Mouse (Mus musculus) ES-Bruce4 (cell line): Measurements from ENCODE around the gene Otop2. TPM values are rescaled to one million over a fixed set of nuclear protein-coding genes. Genes with fewer than 3 reads are reported as not detected.
A peak's percentile ranks its signal among the peaks of the same experiment; 100 is the strongest.

ENCODE experiments used
- H3K27ac ChIP-seq: 2 replicates; pipeline ENCODE4 v1.5.1; 2012; ENCODE audit warnings: low read length, inconsistent platforms; ENCODE audit not compliant: insufficient read depth
- H3K27me3 ChIP-seq: 2 replicates; pipeline ENCODE4 v1.6.1; 2012; ENCODE audit warnings: mild to moderate bottlenecking, low read length, inconsistent platforms; ENCODE audit not compliant: control insufficient read depth, poor library complexity, insufficient read depth, severe bottlenecking
- H3K36me3 ChIP-seq: 2 replicates; pipeline ENCODE4 v1.6.1; 2012; ENCODE audit warnings: inconsistent platforms, mild to moderate bottlenecking, low read length, moderate library complexity; ENCODE audit not compliant: control insufficient read depth, poor library complexity, insufficient read depth, severe bottlenecking
- H3K4me1 ChIP-seq: one replicate; pipeline ENCODE4 v1.8.1; 2011; ENCODE audit warnings: low read length; ENCODE audit not compliant: control insufficient read depth, insufficient read depth
- H3K4me3 ChIP-seq: 2 replicates; pipeline ENCODE4 v1.5.1; 2011; ENCODE audit warnings: low read depth, mild to moderate bottlenecking, low read length
- H3K9ac ChIP-seq: 2 replicates; pipeline ENCODE4 v1.6.1; 2012; ENCODE audit warnings: low read depth, mild to moderate bottlenecking, inconsistent platforms; ENCODE audit not compliant: poor library complexity, severe bottlenecking
- H3K9me3 ChIP-seq: replicated peaks from 2 replicates; pipeline ENCODE4 v1.6.1; 2012; ENCODE audit warnings: mild to moderate bottlenecking, low read length, inconsistent platforms; ENCODE audit not compliant: control insufficient read depth, poor library complexity, insufficient read depth, severe bottlenecking
- CTCF ChIP-seq: IDR thresholded peaks from one replicate; pipeline ENCODE4 v1.8.1; 2011; ENCODE audit warnings: low read depth, low read length
- EP300 ChIP-seq: IDR thresholded peaks from 2 replicates; pipeline ENCODE4 v1.6.1; 2011; ENCODE audit warnings: low read depth, low read length; ENCODE audit not compliant: insufficient read depth
- POLR2A ChIP-seq: IDR thresholded peaks from one replicate; pipeline ENCODE4 v1.8.1; 2011; ENCODE audit warnings: low read length; ENCODE audit not compliant: insufficient read depth
- polyA plus RNA-seq: library from polyadenylated mRNA; stranded (reverse); fragments of >200 nt; gene quantifications from 2 replicates; pipeline ENCODE4 v1.2.4, GENCODE M21; 2011; ENCODE audit warnings: low read depth; ENCODE audit not compliant: missing spikeins, insufficient read depth, insufficient read length

Gene Otop2
- polyA plus RNA-seq, 1 experiment = not detected

GRCm38 (mm10) chr11:115329339-115329738 is 22.4 kb downstream of the Otop2 start:
- no peak overlapping the region for H3K27ac ChIP-seq
- H3K9me3 ChIP-seq = no peaks in the 10 kb centered on the region
- no peaks in the 10 kb centered on the region for H3K36me3 ChIP-seq
- TF ChIP-seq CTCF = peak; percentile 65
- no peak for TF ChIP-seq POLR2A
- no peak for TF ChIP-seq EP300
- H3K27me3 ChIP-seq = no peaks in the 10 kb centered on the region
- no peak overlapping the region for H3K4me3 ChIP-seq
- no peaks in the 10 kb centered on the region for H3K4me1 ChIP-seq
- no peak overlapping the region for H3K9ac ChIP-seq

DNA sequence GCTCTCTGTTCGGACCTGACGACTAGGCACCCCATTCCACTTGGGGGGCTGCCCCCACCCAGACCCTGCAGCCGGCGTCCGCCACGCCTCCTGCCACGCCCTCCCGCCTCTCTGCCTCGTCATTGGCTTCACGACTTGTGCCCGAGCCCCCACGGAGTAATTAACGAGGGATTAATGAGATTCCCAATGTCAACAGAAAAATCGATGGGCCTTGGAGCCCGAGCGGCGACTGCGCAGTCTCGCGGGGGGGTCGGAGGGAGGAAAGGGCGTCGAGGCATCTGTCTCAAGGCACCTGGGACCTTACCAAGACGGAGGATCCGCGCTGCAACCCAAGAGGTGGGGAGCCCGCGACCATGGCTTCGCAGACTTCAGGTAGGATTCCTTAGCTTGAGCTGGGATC is 27.6 kb downstream of the Otop2 start, which contains the start of gene Otop3:
Otop3 (plus strand) TSS at position 201 of the 400 bp plus-strand sequence.
- Histone ChIP-seq H3K4me3 (no peak within 1 kb of the TSS), H3K36me3 (no peaks in the 10 kb centered on the region), H3K9ac (no peak within 1 kb of the TSS), H3K27ac (no peak within 1 kb of the TSS), H3K27me3 (0 out of 2 replicates have a peak, but pooled peaks cover 3% of the 10 kb centered on the region), H3K4me1 (no peaks in the 10 kb centered on the region), H3K9me3 (no peaks in the 10 kb centered on the region)
- TF ChIP-seq CTCF = no peak
- no peak for TF ChIP-seq POLR2A
- no peak for TF ChIP-seq EP300

- Histone ChIP-seq H3K9me3 (no peaks in the 10 kb centered on the region), H3K9ac (no peak overlapping the region), H3K36me3 (no peaks in the 10 kb centered on the region), H3K27ac (no peak overlapping the region), H3K4me1 (no peaks in the 10 kb centered on the region), H3K27me3 (0 out of 2 replicates have a peak, but pooled peaks cover 3% of the 10 kb centered on the region), H3K4me3 (no peak overlapping the region)
- TF ChIP-seq EP300 = no peak
- TF ChIP-seq CTCF = no peak
- TF ChIP-seq POLR2A = no peak
Observed at GRCm38 (mm10) chr11:115335223-115335622, 28.3 kb downstream of the Otop2 start.

DNA sequence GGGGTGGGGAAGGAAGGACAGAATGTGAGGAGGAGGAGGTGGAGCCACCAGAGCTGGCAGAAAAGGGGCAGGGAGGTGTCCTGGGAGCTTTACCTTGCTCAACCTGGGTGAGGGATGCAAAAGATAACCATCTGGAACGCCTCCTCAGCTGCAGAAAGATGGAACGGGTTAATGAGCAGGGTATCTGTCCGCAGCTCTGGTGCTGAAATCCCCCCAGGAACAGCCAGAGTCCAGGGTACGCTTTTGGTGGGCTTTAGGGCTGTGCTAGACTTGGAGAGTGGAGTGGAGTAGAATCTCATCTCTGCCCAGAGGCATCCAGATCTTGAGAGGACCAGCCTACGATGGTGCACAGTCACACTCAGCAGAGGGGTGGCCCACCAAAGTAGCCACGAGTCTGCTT is 29.2 kb downstream of the Otop2 start:
- no peak for TF ChIP-seq CTCF
- TF ChIP-seq POLR2A = no peak
- no peak for TF ChIP-seq EP300
- 0 out of 2 replicates have a peak, but pooled peaks cover 3% of the 10 kb centered on the region for H3K27me3 ChIP-seq
- H3K9ac ChIP-seq = no peak overlapping the region
- no peaks in the 10 kb centered on the region for H3K4me1 ChIP-seq
- no peaks in the 10 kb centered on the region for H3K9me3 ChIP-seq
- H3K4me3 ChIP-seq = no peak overlapping the region
- no peaks in the 10 kb centered on the region for H3K36me3 ChIP-seq
- no peak overlapping the region for H3K27ac ChIP-seq

DNA sequence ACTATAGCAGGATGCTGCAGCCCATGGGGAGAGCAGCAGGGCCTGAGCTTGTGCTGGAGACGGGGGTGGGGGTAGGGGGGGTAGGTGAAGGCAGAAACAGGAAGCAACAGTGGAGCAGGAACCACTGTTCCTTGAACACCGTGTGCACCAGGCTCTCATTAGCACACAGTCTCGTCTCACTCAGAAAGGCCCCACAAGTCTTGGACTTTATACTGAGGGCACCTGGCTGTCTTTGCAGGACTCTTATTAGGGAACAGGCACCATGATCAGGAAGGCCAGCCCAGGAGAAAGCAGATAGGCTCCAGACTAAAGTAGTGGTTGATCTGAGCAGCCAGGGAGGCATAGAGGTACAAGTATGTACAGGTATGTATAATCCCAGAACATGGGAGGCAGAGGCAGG is 30.4 kb downstream of the Otop2 start:
- no peak overlapping the region for H3K4me3 ChIP-seq
- H3K4me1 ChIP-seq = no peaks in the 10 kb centered on the region
- H3K9ac ChIP-seq = no peak overlapping the region
- TF ChIP-seq POLR2A (no peak), CTCF (no peak), EP300 (no peak)
- no peak overlapping the region for H3K27ac ChIP-seq
- H3K9me3 ChIP-seq = no peaks in the 10 kb centered on the region
- no peaks in the 10 kb centered on the region for H3K36me3 ChIP-seq
- 0 out of 2 replicates have a peak, but pooled peaks cover 3% of the 10 kb centered on the region for H3K27me3 ChIP-seq

GRCm38 (mm10) chr11:115337826-115338225 is 30.9 kb downstream of the Otop2 start:
- Histone ChIP-seq H3K9ac (no peak overlapping the region), H3K27ac (no peak overlapping the region), H3K27me3 (0 out of 2 replicates have a peak, but pooled peaks cover 3% of the 10 kb centered on the region), H3K4me1 (no peaks in the 10 kb centered on the region), H3K9me3 (no peaks in the 10 kb centered on the region), H3K4me3 (no peak overlapping the region), H3K36me3 (no peaks in the 10 kb centered on the region)
- TF ChIP-seq CTCF (no peak), EP300 (no peak), POLR2A (no peak)
